Mouse (Mus musculus) C2C12 (cell line): Measurements from ENCODE around the gene Tnni1.

Experiments used
- CTCF ChIP-seq: IDR thresholded peaks from one replicate; pipeline ENCODE4 v1.5.1; 2011; ENCODE audit not compliant: control insufficient read depth, insufficient read depth, insufficient read length
- USF1 ChIP-seq: IDR thresholded peaks from one replicate; pipeline ENCODE4 v1.6.1; 2011; ENCODE audit warnings: low read depth, mild to moderate bottlenecking, control low read depth, moderate library complexity

- TF ChIP-seq CTCF (peak; percentile 53), USF1 (no peak)
Observed at GRCm38 (mm10) chr1:135850722-135851512, 71.7 kb downstream of the Tnni1 start.
